Comparison of ENCODE assay signal across 32 mouse cellular contexts in the genomic region with DNA sequence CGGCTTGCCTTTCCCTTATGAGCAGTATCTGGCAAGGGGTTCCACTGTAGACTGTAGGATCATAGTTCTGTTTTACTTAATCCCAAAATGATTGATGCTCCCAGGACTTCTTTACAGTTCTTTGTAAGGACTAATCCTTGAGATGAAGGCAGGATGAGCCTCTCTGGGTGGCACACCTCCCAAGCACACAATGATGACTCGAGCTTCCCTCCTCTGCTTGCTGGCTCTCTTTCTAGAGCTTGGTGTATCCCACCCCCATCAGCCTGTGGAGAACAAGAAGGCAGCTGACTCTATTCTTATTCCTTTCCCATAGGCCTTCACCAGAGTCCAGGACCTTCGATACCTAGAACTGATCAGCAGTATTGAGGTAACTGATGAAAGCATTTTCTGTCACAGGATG. TPM values are rescaled to one million over a fixed set of nuclear protein-coding genes. Genes with fewer than 3 reads are reported as not detected.
A peak's percentile ranks its signal among the peaks of the same experiment; 100 is the strongest.
DNase-seq lines count a peak whose midpoint lies in the region; ATAC-seq and TF ChIP-seq lines count a peak whose summit lies in the region.
"Had no signal": no experiment of that assay in that cellular context is flagged by ENCODE, and none has a peak within 500 bp of the region (broad histone marks: within the 10 kb centered on the region; RNA-seq: fewer than 3 reads in every experiment).

No protein-coding gene starts in this region.

- intact Hi-C loops in gastrocnemius, adult 2 months (cut with DNase I), result loop anchor here (5.0 kb wide), 1 partner anchor 235 kb away; no protein-coding TSS in a partner anchor
- intact Hi-C loops in gastrocnemius, postnatal 36 days (cut with DNase I), result loop anchor here (5.0 kb wide), 2 partner anchors 60 to 235 kb away; no protein-coding TSS in a partner anchor

- no peak overlapping the region for H3K4me2 ChIP-seq in kidney, embryonic 15.5 days
- H3K4me2 ChIP-seq: heart, embryonic 13.5 days; hindbrain, embryonic 15.5 days; limb, embryonic 12.5 days; liver, embryonic 12.5 days; stomach, embryonic 15.5 days had no signal

- H3K9me3 ChIP-seq in kidney, embryonic 15.5 days (replicated peaks), result no peaks in the 10 kb centered on the region
- H3K9me3 ChIP-seq: forebrain, embryonic 10.5 days; heart, embryonic 13.5 days; hindbrain, embryonic 15.5 days; limb, embryonic 12.5 days; liver, embryonic 12.5 days; stomach, embryonic 15.5 days had no signal

- H3K4me3 ChIP-seq in gastrocnemius, adult 2 months, result no peak overlapping the region
- no peak overlapping the region for H3K4me3 ChIP-seq in kidney, embryonic 15.5 days (replicated peaks)
- no peak overlapping the region for H3K4me3 ChIP-seq in brown adipose tissue, adult 24 weeks (ENCODE audit: insufficient read depth, low read depth, low read length)
- H3K4me3 ChIP-seq: forebrain, embryonic 10.5 days; heart, embryonic 13.5 days; hindbrain, embryonic 15.5 days; limb, embryonic 12.5 days; liver, embryonic 12.5 days; stomach, embryonic 15.5 days had no signal

- peaks cover 16% of the 10 kb centered on the region for H3K4me1 ChIP-seq in kidney, embryonic 15.5 days
- peaks cover 46% of the 10 kb centered on the region for H3K4me1 ChIP-seq in brown adipose tissue, adult 24 weeks (ENCODE audit: control insufficient read depth, insufficient read depth, insufficient read length, low read length)
- H3K4me1 ChIP-seq: forebrain, embryonic 10.5 days had no signal

- DNase-seq in gastrocnemius, adult 2 months, result no peak
- DNase-seq in gastrocnemius, postnatal 36 days, result no peak
- DNase-seq in kidney, adult 18-20 months, result no peak
- peak; percentile 65 for DNase-seq in right cerebral cortex, adult 18-20 months
- no peak for DNase-seq in right cerebral cortex, postnatal 25 days
- DNase-seq in adrenal gland, postnatal 36 days, result no peak
- DNase-seq: adrenal gland, adult 2 months; cerebellum, adult 9-10 months; kidney, postnatal 4 days; layer of hippocampus, adult 9-11 months; lung, adult 18-20 months; midbrain, embryonic 14.5 days; thymus, adult 2 months; thymus, postnatal 4 days had no signal

- WGBS in kidney, embryonic 15.5 days, result 91% methylated on average over 3 of the region's 3 CpGs

- peak overlapping the region; percentile 88 for H3K27ac ChIP-seq in gastrocnemius, adult 2 months
- peak overlapping the region; percentile 37; the same call in 1 of the 2 replicates for H3K27ac ChIP-seq in kidney, embryonic 15.5 days
- H3K27ac ChIP-seq in brown adipose tissue, adult 24 weeks (replicated peaks; ENCODE audit: low read depth, low read length), result peak overlapping the region; percentile 94
- H3K27ac ChIP-seq: hindbrain, embryonic 15.5 days; limb, embryonic 12.5 days; liver, embryonic 12.5 days; stomach, embryonic 15.5 days had no signal

- no peak overlapping the region for H3K9ac ChIP-seq in kidney, embryonic 15.5 days
- H3K9ac ChIP-seq: heart, embryonic 13.5 days; hindbrain, embryonic 15.5 days; limb, embryonic 12.5 days; liver, embryonic 12.5 days; stomach, embryonic 15.5 days had no signal

- ATAC-seq in kidney, embryonic 15.5 days (replicated peaks; ENCODE audit: low FRiP score), result no peak
- ATAC-seq: forebrain, embryonic 16.5 days; liver, embryonic 12.5 days; Patski had no signal

- no peak for TF ChIP-seq CTCF in gastrocnemius, adult 2 months (IDR thresholded peaks at IDR 0.05)

- peaks cover 63% of the 10 kb centered on the region for H3K36me3 ChIP-seq in kidney, embryonic 15.5 days
- H3K36me3 ChIP-seq: liver, embryonic 12.5 days had no signal

- H3K27me3 ChIP-seq in kidney, embryonic 15.5 days, result no peaks in the 10 kb centered on the region
- H3K27me3 ChIP-seq: heart, embryonic 13.5 days; hindbrain, embryonic 15.5 days; limb, embryonic 12.5 days; liver, embryonic 12.5 days; Patski; stomach, embryonic 15.5 days had no signal

RNA-seq across cellular contexts. Expression of a gene that starts 29.0 kb away (rescaled TPM):
- under 1 TPM in 1 of 2 experiments, not detected in 1; 0.06 TPM for total RNA-seq in gastrocnemius, adult 2 months (2021)
- total RNA-seq in gastrocnemius, postnatal 36 days (2021), result not detected
- polyA plus RNA-seq in kidney, embryonic 15.5 days (2015; fragmentation: Nextera tagmentation; extraction: Ambion mirVana), result 0.10 and 0.14 TPM in 2 replicates
- not detected in 2 replicates for polyA plus RNA-seq in brown adipose tissue, adult 24 weeks (2012; ENCODE audit: insufficient read depth, insufficient read length, missing spikeins)
- under 1 TPM; 0.23 to 0.59 TPM for total RNA-seq in adrenal gland, postnatal 36 days (2021)
- polyA plus RNA-seq: heart, embryonic 13.5 days; intestine, embryonic 14.5 days; kidney, embryonic 14.5 days; liver, embryonic 12.5 days; neural tube, embryonic 11.5 days had no signal

RNA-seq across cellular contexts. Expression of a gene that starts 42.2 kb away (rescaled TPM):
- total RNA-seq in gastrocnemius, adult 2 months (2021), result not detected
- total RNA-seq in gastrocnemius, postnatal 36 days (2021), result not detected
- polyA plus RNA-seq in kidney, embryonic 15.5 days (2015; fragmentation: Nextera tagmentation; extraction: Ambion mirVana), result not detected in 2 replicates
- not detected in 2 replicates for polyA plus RNA-seq in brown adipose tissue, adult 24 weeks (2012; ENCODE audit: insufficient read depth, insufficient read length, missing spikeins)
- total RNA-seq in adrenal gland, postnatal 36 days (2021), result not detected
- total RNA-seq: adrenal gland, adult 2 months; ES-E14; gastrocnemius, postnatal 4 days; heart, postnatal 25 days; left cerebral cortex, adult 8-10 months; megakaryocyte, adult 5-6 weeks had no signal
- polyA plus RNA-seq: adrenal gland, adult 2 months; forebrain, embryonic 10.5 days; forebrain, embryonic 16.5 days; heart, embryonic 13.5 days; hindbrain, embryonic 15.5 days; intestine, embryonic 14.5 days; kidney, embryonic 14.5 days; limb, embryonic 12.5 days; liver, embryonic 12.5 days; midbrain, embryonic 14.5 days; neural tube, embryonic 11.5 days; Patski; stomach, embryonic 15.5 days had no signal

RNA-seq across cellular contexts. Expression of a gene that starts 49.3 kb away (rescaled TPM):
- total RNA-seq in gastrocnemius, adult 2 months (2021), result 1 to 10 TPM; 4.9 to 5.1 TPM
- total RNA-seq in gastrocnemius, postnatal 36 days (2021), result 1 to 10 TPM; 4.0 to 8.8 TPM
- 32.0 and 36.9 TPM in 2 replicates for polyA plus RNA-seq in kidney, embryonic 15.5 days (2015; fragmentation: Nextera tagmentation; extraction: Ambion mirVana)
- polyA plus RNA-seq in brown adipose tissue, adult 24 weeks (2012; ENCODE audit: insufficient read depth, insufficient read length, missing spikeins), result 2.0 and 3.7 TPM in 2 replicates
- 10 to 100 TPM; 16.3 to 16.7 TPM for total RNA-seq in adrenal gland, postnatal 36 days (2021)

RNA-seq across cellular contexts. Expression of a gene that starts 49.4 kb away (rescaled TPM):
- under 1 TPM; 0.75 to 0.77 TPM for total RNA-seq in gastrocnemius, adult 2 months (2021)
- total RNA-seq in gastrocnemius, postnatal 36 days (2021), result under 1 TPM; 0.89 to 0.91 TPM
- 21.3 and 21.7 TPM in 2 replicates for polyA plus RNA-seq in kidney, embryonic 15.5 days (2015; fragmentation: Nextera tagmentation; extraction: Ambion mirVana)
- 0.48 and 1.0 TPM in 2 replicates for polyA plus RNA-seq in brown adipose tissue, adult 24 weeks (2012; ENCODE audit: insufficient read depth, insufficient read length, missing spikeins)
- 1 to 10 TPM; 2.4 to 2.6 TPM for total RNA-seq in adrenal gland, postnatal 36 days (2021)

Comparison
In these comparisons a context has a peak if more than half of its experiments do, and no peak if none do; other contexts are left out.
1. H3K27ac ChIP-seq: peak in every context shown above with its lines; median percentile 94 in brown adipose tissue, adult 24 weeks; 88 in gastrocnemius, adult 2 months; 37 in kidney, embryonic 15.5 days.